Mouse (Mus musculus) intestine, postnatal 0 days (tissue): ENCODE results near the gene Osbpl7. TPM values are rescaled to one million over a fixed set of nuclear protein-coding genes. Genes with fewer than 3 reads are reported as not detected.
A peak's percentile ranks its signal among the peaks of the same experiment; 100 is the strongest.

Experiments
- ATAC-seq: fragments of 200-750 bp; cut with Nextera tagmentation; 2 replicates; pipeline ENCODE4 v1.8.0; 2017; ENCODE audit warnings: mild to moderate bottlenecking, moderate TSS enrichment, moderate library complexity
- H3K27ac ChIP-seq: fragments of 300-500 bp; sonication (generic); 2 replicates; pipeline ENCODE4 v1.5.1; 2014; ENCODE audit warnings: mild to moderate bottlenecking, low read depth, low read length, moderate library complexity
- H3K27me3 ChIP-seq: fragments of 300-500 bp; sonication (generic); replicated peaks from 2 replicates; pipeline ENCODE4 v1.6.1; 2014; ENCODE audit warnings: low read length, mixed read lengths; ENCODE audit not compliant: control insufficient read depth, insufficient read depth
- H3K36me3 ChIP-seq: fragments of 300-500 bp; sonication (generic); 2 replicates; pipeline ENCODE4 v1.6.1; 2014; ENCODE audit warnings: mild to moderate bottlenecking, moderate library complexity; ENCODE audit not compliant: control insufficient read depth, insufficient read depth
- H3K4me1 ChIP-seq: fragments of 300-500 bp; sonication (generic); replicated peaks from 2 replicates; pipeline ENCODE4 v1.6.1; 2014; ENCODE audit warnings: antibody characterized with exemption, low read length, mixed read lengths; ENCODE audit not compliant: control insufficient read depth, insufficient read depth
- H3K4me2 ChIP-seq: fragments of 300-500 bp; sonication (generic); replicated peaks from 2 replicates; pipeline ENCODE4 v1.6.1; 2014; ENCODE audit warnings: low read depth, mild to moderate bottlenecking, moderate library complexity
- H3K4me3 ChIP-seq: fragments of 300-500 bp; sonication (generic); 2 replicates; pipeline ENCODE4 v1.5.1; 2014; ENCODE audit warnings: low read depth, low read length
- H3K9ac ChIP-seq: fragments of 300-500 bp; sonication (generic); 2 replicates; pipeline ENCODE4 v1.6.1; 2014; ENCODE audit warnings: mild to moderate bottlenecking, low read depth, low read length
- H3K9me3 ChIP-seq: fragments of 300-500 bp; sonication (generic); 2 replicates; pipeline ENCODE4 v1.6.1; 2016; ENCODE audit warnings: mixed run types; ENCODE audit not compliant: control insufficient read depth
- CTCF ChIP-seq: sonication (generic); IDR thresholded peaks from 2 replicates; pipeline ENCODE4 v1.5.1; 2016; ENCODE audit warnings: low read depth, mild to moderate bottlenecking, control low read depth, antibody characterized with exemption, moderate library complexity
- WGBS: fragments of 180-500 bp; shearing (Covaris S2); extraction: QIAGEN DNeasy Blood & Tissue Kit; methylation state at CpG from one replicate; pipeline ENCODE4 v1.1.7; 2014; 5-methylcytosine and 5-hydroxymethylcytosine counted together
- polyA plus RNA-seq: library from polyadenylated mRNA; unstranded; fragments of >200 nt; fragmentation: Nextera tagmentation; extraction: Ambion mirVana; gene quantifications from 2 replicates; pipeline ENCODE4 v1.2.1, GENCODE M21; 2015

Gene Osbpl7
- polyA plus RNA-seq, 1 experiment from 2014 or later: 10.6 TPM

- Histone ChIP-seq H3K27ac (no peak overlapping the region), H3K4me1 (peaks cover 14% of the 10 kb centered on the region; the same call in 1 of the 2 replicates), H3K9ac (no peak overlapping the region), H3K36me3 (no peaks in the 10 kb centered on the region; the same call in 1 of the 2 replicates), H3K4me3 (no peak overlapping the region), H3K27me3 (peaks cover 43% of the 10 kb centered on the region), H3K9me3 (no peaks in the 10 kb centered on the region), H3K4me2 (no peak overlapping the region)
- 56% methylated on average over 10 of the region's 10 CpGs for WGBS
- ATAC-seq: no peak
- no peak for TF ChIP-seq CTCF
These were observed 25.5 kb upstream of the Osbpl7 start for GRCm38 (mm10) chr11:97024977-97025376.

GRCm38 (mm10) chr11:97025721-97026344 lies 24.6 kb upstream of the Osbpl7 start:
- 9% methylated on average over 17 of the region's 17 CpGs for WGBS
- TF ChIP-seq CTCF: peak; percentile 98
- Histone ChIP-seq H3K9me3 (no peaks in the 10 kb centered on the region), H3K9ac (peak overlapping the region; percentile 47), H3K4me3 (peak overlapping the region; percentile 33), H3K36me3 (no peaks in the 10 kb centered on the region; the same call in 1 of the 2 replicates), H3K4me2 (peak overlapping the region; percentile 70), H3K27me3 (peaks cover 37% of the 10 kb centered on the region), H3K4me1 (peaks cover 15% of the 10 kb centered on the region; the same call in 1 of the 2 replicates), H3K27ac (0 out of 2 replicates have a peak overlapping the region, but pooled peaks have one; percentile 3)
- ATAC-seq: peak; percentile 8; the same call in 1 of the 2 replicates

DNA sequence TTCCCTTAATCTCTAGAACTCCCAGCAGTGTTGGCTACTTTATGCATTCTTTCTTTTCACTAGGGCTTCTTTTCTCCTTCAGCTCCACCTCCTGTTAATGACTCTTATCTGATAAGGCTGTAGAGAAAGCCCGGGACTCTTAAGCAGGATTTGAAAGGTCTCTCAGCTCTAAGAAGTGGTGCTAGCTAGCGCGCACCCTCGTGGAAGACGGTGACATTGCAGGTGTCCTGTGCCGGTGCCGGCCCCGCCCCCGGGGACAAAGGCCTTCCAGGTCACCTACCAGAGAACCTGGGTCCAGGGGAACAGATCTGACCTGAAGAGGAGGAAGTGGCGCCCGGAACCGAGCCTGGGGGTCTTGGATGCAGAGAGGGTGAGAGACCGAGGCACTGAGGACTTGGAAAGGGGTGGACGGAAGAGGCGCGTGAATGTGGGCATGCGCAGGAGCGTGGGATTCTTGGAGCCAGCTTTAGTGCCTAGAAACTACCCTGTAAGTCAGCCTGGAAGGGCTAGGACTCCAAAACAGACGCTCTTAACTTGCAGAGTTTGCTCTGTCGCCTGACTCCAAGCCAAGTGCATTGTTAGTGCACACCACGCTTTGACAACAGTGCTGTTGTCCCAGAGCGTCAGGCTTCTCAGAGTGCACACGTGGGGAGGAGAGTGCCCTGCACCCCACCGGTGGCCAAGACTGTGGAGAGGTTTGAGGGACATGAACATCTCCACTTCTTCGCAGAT lies 20.6 kb upstream of the Osbpl7 start, which contains the start of gene Scrn2:
Gene Scrn2, plus strand, starts transcription at position 253 of the 732 bp plus-strand sequence.
- Histone ChIP-seq H3K9me3 (no peaks in the 10 kb centered on the region), H3K9ac (peak within 1 kb of the TSS; percentile 28), H3K27ac (peak within 1 kb of the TSS; percentile 41), H3K4me2 (peak within 1 kb of the TSS; percentile 78), H3K27me3 (no peaks in the 10 kb centered on the region), H3K4me1 (peaks cover 9% of the 10 kb centered on the region; the same call in 1 of the 2 replicates), H3K36me3 (peaks cover 13% of the 10 kb centered on the region; the same call in 1 of the 2 replicates), H3K4me3 (peak within 1 kb of the TSS; percentile 54)
- TF ChIP-seq CTCF: peak; percentile 93
- WGBS: 1% methylated on average over 25 of the region's 25 CpGs
- peak; percentile 75 for ATAC-seq

GRCm38 (mm10) chr11:97030426-97030825 lies 20.0 kb upstream of the Osbpl7 start:
- WGBS: 15% methylated on average over 15 of the region's 15 CpGs
- ATAC-seq: no peak

GRCm38 (mm10) chr11:97031977-97032376 lies 18.5 kb upstream of the Osbpl7 start:
- H3K9ac ChIP-seq: no peak overlapping the region
- H3K4me2 ChIP-seq: no peak overlapping the region
- peaks cover 13% of the 10 kb centered on the region; the same call in 1 of the 2 replicates for H3K36me3 ChIP-seq
- no peaks in the 10 kb centered on the region for H3K9me3 ChIP-seq
- 79% methylated on average over 12 of the region's 12 CpGs for WGBS
- H3K4me1 ChIP-seq: peaks cover 2% of the 10 kb centered on the region; the same call in 1 of the 2 replicates
- no peaks in the 10 kb centered on the region for H3K27me3 ChIP-seq
- H3K4me3 ChIP-seq: no peak overlapping the region
- no peak for ATAC-seq
- no peak for TF ChIP-seq CTCF
- H3K27ac ChIP-seq: no peak overlapping the region

More at GRCm38 (mm10) chr11:97030426-97030825, 20.0 kb upstream of the Osbpl7 start:
- TF ChIP-seq CTCF: no peak
- Histone ChIP-seq H3K4me2 (peak overlapping the region; percentile 78), H3K36me3 (peaks cover 13% of the 10 kb centered on the region; the same call in 1 of the 2 replicates), H3K4me3 (peak overlapping the region; percentile 54), H3K9me3 (no peaks in the 10 kb centered on the region), H3K4me1 (peaks cover 8% of the 10 kb centered on the region; the same call in 1 of the 2 replicates), H3K27ac (no peak overlapping the region), H3K27me3 (no peaks in the 10 kb centered on the region), H3K9ac (peak overlapping the region; percentile 28)

DNA sequence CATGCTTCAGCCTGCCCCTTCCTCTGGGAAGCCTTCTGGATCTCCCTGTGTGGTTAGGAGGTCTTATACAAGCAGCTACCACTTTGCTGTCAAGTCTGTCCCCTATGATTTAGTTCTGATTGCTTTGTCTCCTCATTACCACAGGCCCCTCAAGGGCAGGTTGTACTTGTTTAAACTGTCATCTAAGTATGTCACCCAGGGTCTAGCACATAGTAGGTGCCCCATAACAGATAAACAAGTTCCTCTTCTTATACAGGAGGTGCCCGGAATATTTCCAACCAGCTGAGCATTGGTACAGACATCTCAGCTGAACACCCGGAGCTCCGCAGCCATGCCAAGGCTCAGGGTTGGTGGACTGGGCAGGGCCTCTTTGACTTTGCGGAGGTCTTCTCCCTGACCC lies 17.9 kb upstream of the Osbpl7 start:
- H3K4me3 ChIP-seq: no peak overlapping the region
- no peaks in the 10 kb centered on the region for H3K27me3 ChIP-seq
- H3K9ac ChIP-seq: no peak overlapping the region
- H3K4me2 ChIP-seq: no peak overlapping the region
- peaks cover 13% of the 10 kb centered on the region; the same call in 1 of the 2 replicates for H3K36me3 ChIP-seq
- no peaks in the 10 kb centered on the region for H3K9me3 ChIP-seq
- WGBS: 94% methylated on average over 4 of the region's 4 CpGs
- H3K4me1 ChIP-seq: peaks cover 2% of the 10 kb centered on the region; the same call in 1 of the 2 replicates
- no peak for ATAC-seq
- H3K27ac ChIP-seq: no peak overlapping the region
- TF ChIP-seq CTCF: no peak
